ENCODE assay signal across 16 mouse cellular contexts in the genomic region with DNA sequence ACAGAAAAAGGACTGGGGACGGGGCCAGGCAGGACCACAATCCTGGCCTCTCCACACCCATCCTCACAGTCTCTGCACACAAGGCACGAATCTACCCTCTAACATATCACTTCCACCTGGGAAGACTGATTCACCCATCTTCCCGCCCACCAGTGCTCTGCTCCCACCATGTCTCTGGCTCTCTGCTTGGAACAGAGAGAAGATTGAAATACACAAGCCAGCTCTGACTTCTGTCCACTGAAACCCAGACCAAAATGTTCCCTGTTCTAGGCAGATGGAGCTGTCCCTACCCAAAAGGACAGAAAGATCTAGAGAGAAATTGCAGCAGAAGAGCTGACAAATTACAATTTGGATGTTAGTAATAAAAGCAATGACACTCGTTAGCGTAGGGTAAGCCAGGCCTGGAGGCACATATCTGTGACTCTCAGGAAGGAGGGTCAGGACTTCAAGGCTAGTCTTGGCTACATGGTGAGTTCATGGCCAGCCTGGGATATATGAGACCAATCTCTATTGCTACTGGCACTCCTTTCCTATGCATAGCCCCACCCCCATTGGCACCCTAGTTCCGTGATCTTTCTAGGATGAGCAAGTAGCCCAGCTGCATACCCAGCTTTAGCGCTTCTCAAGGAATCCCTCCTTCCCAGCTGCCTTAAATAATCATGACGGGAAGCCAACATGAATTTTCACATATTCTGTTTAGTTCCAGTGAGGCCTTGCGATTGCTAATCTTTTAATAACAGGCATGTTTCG.
DNase-seq lines count a peak whose midpoint lies in the region; ATAC-seq and TF ChIP-seq lines count a peak whose summit lies in the region.
"Had no signal": no experiment of that assay in that cellular context is flagged by ENCODE, and none has a peak within 500 bp of the region (broad histone marks: within the 10 kb centered on the region; RNA-seq: fewer than 3 reads in every experiment).

No protein-coding gene starts in this region.

- H3K36me3 ChIP-seq in forebrain, postnatal 0 days (ENCODE audit: insufficient read depth): no peaks in the 10 kb centered on the region
- no peaks in the 10 kb centered on the region for H3K36me3 ChIP-seq in forebrain, embryonic 13.5 days (ENCODE audit: poor library complexity, severe bottlenecking)
- H3K36me3 ChIP-seq in hindbrain, embryonic 12.5 days: no peaks in the 10 kb centered on the region
- H3K36me3 ChIP-seq in midbrain, embryonic 16.5 days (ENCODE audit: control insufficient read depth, insufficient read depth, low read length): no peaks in the 10 kb centered on the region
- H3K36me3 ChIP-seq: hindbrain, embryonic 13.5 days; limb, embryonic 12.5 days; neural tube, embryonic 15.5 days had no signal

- no peak overlapping the region for H3K4me2 ChIP-seq in forebrain, postnatal 0 days (ENCODE audit: low read depth)
- H3K4me2 ChIP-seq in forebrain, embryonic 13.5 days: no peak overlapping the region
- H3K4me2 ChIP-seq in hindbrain, embryonic 12.5 days (replicated peaks): no peak overlapping the region
- H3K4me2 ChIP-seq in midbrain, embryonic 16.5 days (ENCODE audit: low read length): no peak overlapping the region
- H3K4me2 ChIP-seq: hindbrain, embryonic 13.5 days; limb, embryonic 12.5 days; neural tube, embryonic 15.5 days had no signal

- no peak for TF ChIP-seq CTCF in forebrain, postnatal 0 days (IDR thresholded peaks at IDR 0.05; ENCODE audit: low read depth)

- WGBS in forebrain, postnatal 0 days: 63% methylated on average over 10 of the region's 10 CpGs
- WGBS in forebrain, embryonic 13.5 days: 85% methylated on average over 10 of the region's 10 CpGs
- WGBS in hindbrain, embryonic 12.5 days: 79% methylated on average over 10 of the region's 10 CpGs
- 69% methylated on average over 10 of the region's 10 CpGs for WGBS in midbrain, embryonic 16.5 days

- no peak overlapping the region for H3K4me3 ChIP-seq in forebrain, postnatal 0 days (ENCODE audit: low read depth, low read length)
- no peak overlapping the region for H3K4me3 ChIP-seq in forebrain, embryonic 13.5 days
- no peak overlapping the region for H3K4me3 ChIP-seq in hindbrain, embryonic 12.5 days
- no peak overlapping the region for H3K4me3 ChIP-seq in midbrain, embryonic 16.5 days (ENCODE audit: low read depth, low read length)
- H3K4me3 ChIP-seq: heart, adult 2 months; hindbrain, embryonic 13.5 days; limb, embryonic 12.5 days; neural tube, embryonic 15.5 days had no signal

- DNase-seq in forebrain, postnatal 0 days: peak; percentile 46
- peak; percentile 14 to 19 for DNase-seq in frontal cortex, postnatal 25 days (ENCODE audit: low spot score in 2 of 2)
- peak; percentile 8 to 53 for DNase-seq in left cerebral cortex, adult 8-10 months (ENCODE audit: low spot score in 2 of 2)
- peak; percentile 56 for DNase-seq in right cerebral cortex, postnatal 25 days
- no peak for DNase-seq in urinary bladder, postnatal 25 days (ENCODE audit: low spot score)
- DNase-seq: cerebellum, adult 2 months; heart, adult 2 months; kidney, postnatal 25 days; thymus, adult 18-20 months had no signal

- no peak overlapping the region for H3K9ac ChIP-seq in forebrain, postnatal 0 days
- H3K9ac ChIP-seq in forebrain, embryonic 13.5 days: no peak overlapping the region
- no peak overlapping the region for H3K9ac ChIP-seq in hindbrain, embryonic 12.5 days
- H3K9ac ChIP-seq in midbrain, embryonic 16.5 days (ENCODE audit: low read depth, low read length): no peak overlapping the region
- H3K9ac ChIP-seq: hindbrain, embryonic 13.5 days; limb, embryonic 12.5 days; neural tube, embryonic 15.5 days had no signal

- peaks cover 8% of the 10 kb centered on the region; the same call in 1 of the 2 replicates for H3K4me1 ChIP-seq in forebrain, postnatal 0 days (ENCODE audit: insufficient read depth)
- peaks cover 20% of the 10 kb centered on the region for H3K4me1 ChIP-seq in forebrain, embryonic 13.5 days
- peaks cover 9% of the 10 kb centered on the region for H3K4me1 ChIP-seq in hindbrain, embryonic 12.5 days
- peaks cover 19% of the 10 kb centered on the region for H3K4me1 ChIP-seq in midbrain, embryonic 16.5 days (ENCODE audit: control insufficient read depth, insufficient read depth, low read length)

- no peak overlapping the region for H3K27ac ChIP-seq in forebrain, postnatal 0 days (ENCODE audit: low read depth, low read length)
- no peak overlapping the region for H3K27ac ChIP-seq in forebrain, embryonic 13.5 days
- no peak overlapping the region for H3K27ac ChIP-seq in hindbrain, embryonic 12.5 days
- H3K27ac ChIP-seq in midbrain, embryonic 16.5 days (ENCODE audit: low read length): no peak overlapping the region
- H3K27ac ChIP-seq: heart, adult 2 months; limb, embryonic 12.5 days; neural tube, embryonic 15.5 days had no signal

- H3K9me3 ChIP-seq in forebrain, postnatal 0 days (ENCODE audit: low read length): no peaks in the 10 kb centered on the region
- H3K9me3 ChIP-seq in forebrain, embryonic 13.5 days (replicated peaks): no peaks in the 10 kb centered on the region
- no peaks in the 10 kb centered on the region for H3K9me3 ChIP-seq in hindbrain, embryonic 12.5 days (replicated peaks)
- H3K9me3 ChIP-seq in midbrain, embryonic 16.5 days (replicated peaks; ENCODE audit: control insufficient read depth, low read length, poor library complexity, severe bottlenecking): no peaks in the 10 kb centered on the region
- H3K9me3 ChIP-seq: hindbrain, embryonic 13.5 days; limb, embryonic 12.5 days; neural tube, embryonic 15.5 days had no signal

- H3K27me3 ChIP-seq in forebrain, postnatal 0 days (ENCODE audit: insufficient read depth, low read length): no peaks in the 10 kb centered on the region
- H3K27me3 ChIP-seq in forebrain, embryonic 13.5 days: 0 out of 2 replicates have a peak, but pooled peaks cover 2% of the 10 kb centered on the region
- H3K27me3 ChIP-seq in hindbrain, embryonic 12.5 days: no peaks in the 10 kb centered on the region; the same call in 1 of the 2 replicates
- H3K27me3 ChIP-seq in midbrain, embryonic 16.5 days (ENCODE audit: control insufficient read depth, insufficient read depth, low read depth, low read length): no peaks in the 10 kb centered on the region
- H3K27me3 ChIP-seq: neural tube, embryonic 15.5 days had no signal

- ATAC-seq in forebrain, postnatal 0 days: peak; percentile 68
- ATAC-seq in forebrain, embryonic 13.5 days: no peak
- ATAC-seq in hindbrain, embryonic 12.5 days (ENCODE audit: low FRiP score): no peak
- ATAC-seq in midbrain, embryonic 16.5 days: no peak
- ATAC-seq: intestine, embryonic 16.5 days had no signal
